Mouse (Mus musculus): ENCODE measurements around the gene Gm12216. TPM values are rescaled to one million over a fixed set of nuclear protein-coding genes. Genes with fewer than 3 reads are reported as not detected.

Gm12216 gene
- total RNA-seq, 2 experiments from 2014 or later: 1.6 to 2.1 TPM

- intact Hi-C loops (cut with DNase I): no loop called here
- DNase-seq: no peak
Observed at GRCm38 (mm10) chr11:53835379-53836010, 23.6 kb downstream of the Gm12216 start.

GRCm38 (mm10) chr11:53825409-53825808, 33.6 kb downstream of the Gm12216 start:
- DNase-seq: no peak
- intact Hi-C loops (cut with DNase I): no loop called here

- DNase-seq: no peak
- intact Hi-C loops (cut with DNase I): no loop called here
Observed at GRCm38 (mm10) chr11:53821945-53822338, 37.1 kb downstream of the Gm12216 start.

GRCm38 (mm10) chr11:53821230-53821944, 37.7 kb downstream of the Gm12216 start:
- DNase-seq: no peak
- intact Hi-C loops (cut with DNase I): no loop called here

GRCm38 (mm10) chr11:53820516-53821170, 38.4 kb downstream of the Gm12216 start:
- intact Hi-C loops (cut with DNase I): no loop called here
- no peak for DNase-seq

GRCm38 (mm10) chr11:53819511-53819910, 39.5 kb downstream of the Gm12216 start:
- no peak for DNase-seq

GRCm38 (mm10) chr11:53818794-53819193, 40.3 kb downstream of the Gm12216 start:
- DNase-seq: no peak
- intact Hi-C loops (cut with DNase I): no loop called here

More at GRCm38 (mm10) chr11:53819511-53819910, 39.5 kb downstream of the Gm12216 start:
- intact Hi-C loops (cut with DNase I): no loop called here

- intact Hi-C loops (cut with DNase I): no loop called here
- no peak for DNase-seq
Observed at GRCm38 (mm10) chr11:53816841-53817375, 42.1 kb downstream of the Gm12216 start.

GRCm38 (mm10) chr11:53814810-53815209, 44.2 kb downstream of the Gm12216 start:
- intact Hi-C loops (cut with DNase I): no loop called here
- DNase-seq: no peak

GRCm38 (mm10) chr11:53813001-53813868, 45.8 kb downstream of the Gm12216 start:
- peak in 1 of 2 experiments; percentile 62 for DNase-seq
- intact Hi-C loops (cut with DNase I): no loop called here

- intact Hi-C loops (cut with DNase I): no loop called here
Observed at GRCm38 (mm10) chr11:53811312-53811711, 47.7 kb downstream of the Gm12216 start.

GRCm38 (mm10) chr11:53810749-53811148, 48.3 kb downstream of the Gm12216 start:
- no peak for DNase-seq
- intact Hi-C loops (cut with DNase I): no loop called here

More at GRCm38 (mm10) chr11:53811312-53811711, 47.7 kb downstream of the Gm12216 start:
- DNase-seq: no peak

- DNase-seq: no peak
- intact Hi-C loops (cut with DNase I): no loop called here
Observed at GRCm38 (mm10) chr11:53810156-53810555, 48.9 kb downstream of the Gm12216 start.

GRCm38 (mm10) chr11:53809354-53809753, 49.7 kb downstream of the Gm12216 start:
- intact Hi-C loops (cut with DNase I): no loop called here
- no peak for DNase-seq

GRCm38 (mm10) chr11:53805786-53806185, 53.3 kb downstream of the Gm12216 start:
- intact Hi-C loops (cut with DNase I): no loop called here
- peak; percentile 51 to 74 for DNase-seq

GRCm38 (mm10) chr11:53804569-53805344, 54.3 kb downstream of the Gm12216 start:
- intact Hi-C loops (cut with DNase I): no loop called here
- no peak for DNase-seq

GRCm38 (mm10) chr11:53803494-53803893, 55.6 kb downstream of the Gm12216 start:
- no peak for DNase-seq
- intact Hi-C loops (cut with DNase I): no loop called here

- intact Hi-C loops (cut with DNase I): no loop called here
- DNase-seq: no peak
Observed at GRCm38 (mm10) chr11:53803093-53803492, 56.0 kb downstream of the Gm12216 start.

- intact Hi-C loops (cut with DNase I): no loop called here
Observed at GRCm38 (mm10) chr11:53800975-53801374, 58.1 kb downstream of the Gm12216 start.

More at GRCm38 (mm10) chr11:53800975-53801374, 58.1 kb downstream of the Gm12216 start:
- no peak for DNase-seq

All from gastrocnemius, postnatal 36 days (tissue).